Mouse (Mus musculus) liver, embryonic 16.5 days (tissue): ENCODE measurements around the gene Rnf121. TPM values are rescaled to one million over a fixed set of nuclear protein-coding genes. Genes with fewer than 3 reads are reported as not detected.
A peak's percentile ranks its signal among the peaks of the same experiment; 100 is the strongest.

Source experiments
- ATAC-seq: fragments of 200-750 bp; cut with Nextera tagmentation; 2 replicates; pipeline ENCODE4 v1.8.0; 2017; ENCODE audit warnings: low read depth, mild to moderate bottlenecking, moderate number of reproducible peaks, moderate library complexity
- H3K27ac ChIP-seq: fragments of 300-500 bp; sonication (generic); 2 replicates; pipeline ENCODE4 v1.5.1; 2014; ENCODE audit warnings: mild to moderate bottlenecking, low read length
- H3K27me3 ChIP-seq: fragments of 300-500 bp; sonication (generic); 2 replicates; pipeline ENCODE4 v1.6.1; 2014; ENCODE audit warnings: low read depth, low read length, mixed read lengths; ENCODE audit not compliant: control insufficient read depth, insufficient read depth
- H3K36me3 ChIP-seq: fragments of 300-500 bp; sonication (generic); 2 replicates; pipeline ENCODE4 v1.6.1; 2014; ENCODE audit warnings: mild to moderate bottlenecking; ENCODE audit not compliant: control insufficient read depth, insufficient read depth
- H3K4me1 ChIP-seq: fragments of 300-500 bp; sonication (generic); 2 replicates; pipeline ENCODE4 v1.6.1; 2014; ENCODE audit warnings: low read depth, low read length, mixed read lengths; ENCODE audit not compliant: control insufficient read depth
- H3K4me2 ChIP-seq: fragments of 300-500 bp; sonication (generic); 2 replicates; pipeline ENCODE4 v1.6.1; 2014; ENCODE audit warnings: low read depth, low read length, mixed read lengths
- H3K4me3 ChIP-seq: fragments of 300-500 bp; sonication (generic); 2 replicates; pipeline ENCODE4 v1.5.1; 2014; ENCODE audit warnings: low read depth, mild to moderate bottlenecking, low read length
- H3K9ac ChIP-seq: fragments of 300-500 bp; sonication (generic); 2 replicates; pipeline ENCODE4 v1.6.1; 2014; ENCODE audit warnings: low read depth, low read length
- H3K9me3 ChIP-seq: fragments of 300-500 bp; sonication (generic); replicated peaks from 2 replicates; pipeline ENCODE4 v1.6.1; 2016; ENCODE audit warnings: low read length; ENCODE audit not compliant: control insufficient read depth
- WGBS: fragments of 180-500 bp; shearing (Covaris S2); extraction: QIAGEN DNeasy Blood & Tissue Kit; methylation state at CpG from one replicate; pipeline ENCODE4 v1.1.7; 2014; ENCODE audit not compliant: insufficient replicate concordance; 5-methylcytosine and 5-hydroxymethylcytosine counted together
- polyA plus RNA-seq: library from polyadenylated mRNA; unstranded; fragments of >200 nt; fragmentation: Nextera tagmentation; extraction: Ambion mirVana; gene quantifications from 2 replicates; pipeline ENCODE4 v1.2.1, GENCODE M21; 2015

Gene Rnf121
- polyA plus RNA-seq, 1 experiment from 2014 or later: 11.6 TPM

- Histone ChIP-seq H3K9ac (peak overlapping the region; percentile 74), H3K4me1 (peaks cover 36% of the 10 kb centered on the region)
- under 1% methylated on average over 53 of the region's 53 CpGs for WGBS
These were observed 95.4 kb downstream of the Rnf121 start for GRCm38 (mm10) chr7:101969694-101970428.

More at GRCm38 (mm10) chr7:101969694-101970428, 95.4 kb downstream of the Rnf121 start:
- H3K27ac ChIP-seq: peak overlapping the region; percentile 92
- H3K4me2 ChIP-seq: peak overlapping the region; percentile 97
- no peaks in the 10 kb centered on the region for H3K36me3 ChIP-seq
- peak overlapping the region; percentile 78 for H3K4me3 ChIP-seq
- H3K27me3 ChIP-seq: no peaks in the 10 kb centered on the region
- peak; percentile 86 for ATAC-seq
- H3K9me3 ChIP-seq: no peaks in the 10 kb centered on the region

Other genes with a start within 250 kb of the Rnf121 start
- 0.05 TPM in 1 of 2 replicates, not detected in the other for gene Phox2a, start 247.2 kb downstream of the Rnf121 start, polyA plus RNA-seq
- gene Inppl1, start 227.2 kb downstream of the Rnf121 start, polyA plus RNA-seq: 6.0 TPM in 2 replicates
- gene Folr2, start 208.3 kb downstream of the Rnf121 start, polyA plus RNA-seq: 6.1 and 6.4 TPM in 2 replicates
- 36.3 and 41.6 TPM in 2 replicates for gene Anapc15, start 201.8 kb downstream of the Rnf121 start, polyA plus RNA-seq
- gene Folr1, start 194.7 kb downstream of the Rnf121 start, polyA plus RNA-seq: 0.64 and 1.1 TPM in 2 replicates
- 63.7 TPM in 2 replicates for gene Lamtor1, start 159.6 kb downstream of the Rnf121 start, polyA plus RNA-seq
- 0.25 and 0.31 TPM in 2 replicates for gene Tomt, start 159.1 kb downstream of the Rnf121 start, polyA plus RNA-seq
- gene Lrrc51, start 131.6 kb downstream of the Rnf121 start, polyA plus RNA-seq: 1.3 and 2.1 TPM in 2 replicates
- gene Numa1, start 131.4 kb downstream of the Rnf121 start, polyA plus RNA-seq: 32.1 and 32.5 TPM in 2 replicates
- gene Il18bp, start 46.8 kb downstream of the Rnf121 start, polyA plus RNA-seq: 32.7 and 32.8 TPM in 2 replicates
- 12.6 and 12.7 TPM in 2 replicates for gene Xndc1, start within 50 bp of the Rnf121 start, polyA plus RNA-seq
- 0.33 and 0.37 TPM in 2 replicates for gene Xntrpc, start 244 bp upstream of the Rnf121 start, polyA plus RNA-seq
- 0.07 TPM in 1 of 2 replicates, not detected in the other for gene Trpc2, start 17.6 kb upstream of the Rnf121 start, polyA plus RNA-seq
- 0.79 and 0.93 TPM in 2 replicates for gene Art1, start 36.3 kb upstream of the Rnf121 start, polyA plus RNA-seq
- gene Art5, start 44.0 kb upstream of the Rnf121 start, polyA plus RNA-seq: 0.22 and 0.23 TPM in 2 replicates
- not detected in 2 replicates for gene Chrna10, start 51.4 kb upstream of the Rnf121 start, polyA plus RNA-seq
- 14.0 and 14.5 TPM in 2 replicates for gene Nup98, start 144.7 kb upstream of the Rnf121 start, polyA plus RNA-seq
- gene Pgap2, start 144.7 kb upstream of the Rnf121 start, polyA plus RNA-seq: 24.8 and 25.2 TPM in 2 replicates
- gene Rhog, start 190.6 kb upstream of the Rnf121 start, polyA plus RNA-seq: 49.5 and 56.3 TPM in 2 replicates
- 15.8 and 16.2 TPM in 2 replicates for gene Stim1, start 202.3 kb upstream of the Rnf121 start, polyA plus RNA-seq